Mouse (Mus musculus) limb, embryonic 13.5 days (tissue): ENCODE data around the gene Spaca4. TPM values are rescaled to one million over a fixed set of nuclear protein-coding genes. Genes with fewer than 3 reads are reported as not detected.

Source experiments
- ATAC-seq: fragments of 200-750 bp; cut with Nextera tagmentation; 2 replicates; pipeline ENCODE4 v1.8.0; 2017; ENCODE audit warnings: low read depth, moderate number of reproducible peaks, moderate TSS enrichment; ENCODE audit not compliant: low FRiP score
- H3K27ac ChIP-seq: fragments of 300-500 bp; sonication (generic); 2 replicates; pipeline ENCODE4 v1.5.1; 2015; ENCODE audit warnings: inconsistent platforms, mild to moderate bottlenecking, moderate library complexity
- H3K27me3 ChIP-seq: fragments of 300-500 bp; sonication (generic); 2 replicates; pipeline ENCODE4 v1.6.1; 2015; ENCODE audit warnings: mild to moderate bottlenecking, inconsistent platforms
- H3K36me3 ChIP-seq: fragments of 300-500 bp; sonication (generic); 2 replicates; pipeline ENCODE4 v1.6.1; 2015; ENCODE audit warnings: inconsistent platforms, mild to moderate bottlenecking, moderate library complexity
- H3K4me1 ChIP-seq: fragments of 300-500 bp; sonication (generic); 2 replicates; pipeline ENCODE4 v1.6.1; 2015; ENCODE audit warnings: inconsistent platforms
- H3K4me2 ChIP-seq: fragments of 300-500 bp; sonication (generic); replicated peaks from 2 replicates; pipeline ENCODE4 v1.6.1; 2015; ENCODE audit warnings: inconsistent platforms, mild to moderate bottlenecking, moderate library complexity
- H3K4me3 ChIP-seq: fragments of 300-500 bp; sonication (generic); 2 replicates; pipeline ENCODE4 v1.5.1; 2015; ENCODE audit warnings: moderate library complexity, mild to moderate bottlenecking, inconsistent platforms
- H3K9ac ChIP-seq: fragments of 300-500 bp; sonication (generic); 2 replicates; pipeline ENCODE4 v1.6.1; 2015; ENCODE audit warnings: mild to moderate bottlenecking, inconsistent platforms
- H3K9me3 ChIP-seq: fragments of 300-500 bp; sonication (generic); 2 replicates; pipeline ENCODE4 v1.6.1; 2016; ENCODE audit warnings: inconsistent platforms
- WGBS: fragments of 180-500 bp; shearing (Covaris S2); methylation state at CpG from one replicate; pipeline ENCODE4 v1.1.7; 2015; 5-methylcytosine and 5-hydroxymethylcytosine counted together
- polyA plus RNA-seq: library from polyadenylated mRNA; unstranded; fragments of >200 nt; fragmentation: Nextera tagmentation; extraction: Ambion mirVana; gene quantifications from 2 replicates; pipeline ENCODE4 v1.2.1, GENCODE M21; 2015

Gene Spaca4
- polyA plus RNA-seq, 1 experiment from 2014 or later, result not detected

GRCm38 (mm10) chr7:45747450-45747849 lies 21.8 kb upstream of the Spaca4 start:
- no peaks in the 10 kb centered on the region for H3K27me3 ChIP-seq
- no peak overlapping the region for H3K4me3 ChIP-seq
- 87% methylated on average over 5 of the region's 5 CpGs for WGBS
- H3K9ac ChIP-seq, result no peak overlapping the region
- H3K4me1 ChIP-seq, result peaks cover 9% of the 10 kb centered on the region
- H3K4me2 ChIP-seq, result no peak overlapping the region
- peaks cover 6% of the 10 kb centered on the region; the same call in 1 of the 2 replicates for H3K9me3 ChIP-seq
- H3K27ac ChIP-seq, result no peak overlapping the region
- H3K36me3 ChIP-seq, result no peaks in the 10 kb centered on the region
- no peak for ATAC-seq

- H3K4me3 ChIP-seq, result no peak overlapping the region
- H3K9me3 ChIP-seq, result peaks cover 6% of the 10 kb centered on the region; the same call in 1 of the 2 replicates
- no peaks in the 10 kb centered on the region for H3K27me3 ChIP-seq
- no peak overlapping the region for H3K4me2 ChIP-seq
- no peak overlapping the region for H3K9ac ChIP-seq
- peaks cover 9% of the 10 kb centered on the region for H3K4me1 ChIP-seq
- ATAC-seq, result no peak
- whole genome bisulfite sequencing, result 66% methylated on average over 6 of the region's 6 CpGs
- no peak overlapping the region for H3K27ac ChIP-seq
- no peaks in the 10 kb centered on the region for H3K36me3 ChIP-seq
Measured at GRCm38 (mm10) chr7:45746518-45746917, 20.9 kb upstream of the Spaca4 start.

DNA sequence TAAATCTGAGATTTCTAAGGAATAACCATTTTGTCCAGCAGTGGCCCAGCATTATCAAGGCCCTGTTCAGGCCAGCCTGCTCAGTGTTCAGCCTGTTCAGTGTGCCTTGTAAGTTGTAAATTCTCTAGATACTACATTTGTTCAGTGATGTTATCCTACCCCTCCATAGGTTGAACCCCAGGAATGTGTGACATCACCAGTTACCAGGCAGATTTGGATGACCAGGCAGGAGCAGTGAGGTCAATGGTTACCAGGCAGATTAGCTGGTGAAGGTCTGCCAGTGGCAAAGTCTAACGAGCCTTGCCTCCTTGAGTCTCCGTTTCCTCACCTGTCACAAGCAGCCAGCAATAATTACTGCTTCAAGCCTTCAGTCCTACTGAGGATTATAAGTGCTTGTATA lies 18.8 kb upstream of the Spaca4 start:
- no peak overlapping the region for H3K9ac ChIP-seq
- 16% methylated on average over 2 of the region's 2 CpGs for WGBS
- H3K36me3 ChIP-seq, result no peaks in the 10 kb centered on the region
- no peak for ATAC-seq
- no peak overlapping the region for H3K4me3 ChIP-seq
- no peak overlapping the region for H3K27ac ChIP-seq
- H3K9me3 ChIP-seq, result peaks cover 6% of the 10 kb centered on the region; the same call in 1 of the 2 replicates
- H3K4me1 ChIP-seq, result peaks cover 4% of the 10 kb centered on the region
- no peaks in the 10 kb centered on the region for H3K27me3 ChIP-seq
- no peak overlapping the region for H3K4me2 ChIP-seq

GRCm38 (mm10) chr7:45742338-45742737 lies 16.7 kb upstream of the Spaca4 start:
- Histone ChIP-seq H3K36me3 (no peaks in the 10 kb centered on the region), H3K4me1 (no peaks in the 10 kb centered on the region), H3K4me3 (peak overlapping the region; percentile 40), H3K27me3 (no peaks in the 10 kb centered on the region), H3K4me2 (peak overlapping the region; percentile 58), H3K9ac (peak overlapping the region; percentile 43), H3K9me3 (peaks cover 6% of the 10 kb centered on the region; the same call in 1 of the 2 replicates), H3K27ac (no peak overlapping the region)
- WGBS, result 37% methylated on average over 19 of the region's 19 CpGs
- no peak for ATAC-seq

DNA sequence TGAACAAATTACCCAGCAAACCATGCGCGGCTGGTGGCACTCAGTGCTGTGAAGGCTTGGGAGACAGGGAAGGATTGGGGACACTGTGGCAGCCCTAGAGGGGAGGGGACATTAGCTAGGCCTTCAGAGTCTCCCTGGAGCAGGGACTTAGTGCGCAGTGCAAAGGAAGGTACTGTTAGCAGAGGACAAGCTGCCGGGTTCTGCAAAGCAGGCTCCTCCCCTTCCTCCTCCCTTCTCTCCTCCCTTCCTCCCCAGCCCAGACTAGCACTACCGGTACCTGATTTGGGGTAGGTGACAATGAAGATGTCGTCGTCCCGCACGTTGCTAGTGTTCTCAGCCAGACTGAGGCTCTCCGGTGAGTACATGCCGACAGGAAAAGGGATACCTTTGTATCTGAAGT lies 16.2 kb upstream of the Spaca4 start:
- no peaks in the 10 kb centered on the region for H3K4me1 ChIP-seq
- peak overlapping the region; percentile 58 for H3K4me2 ChIP-seq
- H3K27me3 ChIP-seq, result no peaks in the 10 kb centered on the region
- ATAC-seq, result 0 out of 2 replicates have a peak, but pooled peaks have one; percentile 35
- peak overlapping the region; percentile 43 for H3K9ac ChIP-seq
- H3K9me3 ChIP-seq, result peaks cover 3% of the 10 kb centered on the region; the same call in 1 of the 2 replicates
- no peaks in the 10 kb centered on the region for H3K36me3 ChIP-seq
- peak overlapping the region; percentile 40 for H3K4me3 ChIP-seq
- 29% methylated on average over 11 of the region's 11 CpGs for WGBS
- H3K27ac ChIP-seq, result no peak overlapping the region

DNA sequence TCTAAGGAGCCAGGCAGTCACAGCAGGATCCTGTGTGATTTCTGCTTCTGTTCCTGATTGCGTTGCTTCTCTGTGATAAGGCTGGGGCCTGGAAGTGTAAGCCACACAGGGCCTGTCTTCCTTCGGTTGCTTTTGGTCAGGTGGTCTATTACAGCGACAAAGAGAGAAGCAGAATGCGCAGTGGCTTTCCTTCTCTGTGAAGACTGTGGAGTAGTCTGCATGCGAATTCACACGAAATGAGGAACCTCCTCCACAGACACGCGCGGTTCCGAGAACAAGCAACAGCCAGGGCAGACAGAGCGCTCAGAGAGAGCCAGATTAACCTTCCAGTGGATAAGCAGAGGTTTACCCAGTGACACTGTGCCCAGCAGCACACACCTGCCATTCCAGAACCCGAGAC lies 15.7 kb upstream of the Spaca4 start:
- WGBS, result 86% methylated on average over 12 of the region's 12 CpGs
- H3K27ac ChIP-seq, result no peak overlapping the region
- ATAC-seq, result no peak
- H3K4me2 ChIP-seq, result peak overlapping the region; percentile 58
- no peaks in the 10 kb centered on the region for H3K36me3 ChIP-seq
- H3K4me3 ChIP-seq, result peak overlapping the region; percentile 40; the same call in 1 of the 2 replicates
- H3K9ac ChIP-seq, result peak overlapping the region; percentile 43
- no peaks in the 10 kb centered on the region for H3K4me1 ChIP-seq
- H3K27me3 ChIP-seq, result no peaks in the 10 kb centered on the region
- H3K9me3 ChIP-seq, result no peaks in the 10 kb centered on the region

GRCm38 (mm10) chr7:45739820-45740219 lies 14.2 kb upstream of the Spaca4 start:
- ATAC-seq, result no peak
- H3K9me3 ChIP-seq, result no peaks in the 10 kb centered on the region
- H3K9ac ChIP-seq, result no peak overlapping the region
- no peak overlapping the region for H3K4me2 ChIP-seq
- no peaks in the 10 kb centered on the region for H3K4me1 ChIP-seq
- no peaks in the 10 kb centered on the region for H3K27me3 ChIP-seq
- H3K36me3 ChIP-seq, result no peaks in the 10 kb centered on the region
- WGBS, result 67% methylated on average over 10 of the region's 10 CpGs
- no peak overlapping the region for H3K4me3 ChIP-seq
- no peak overlapping the region for H3K27ac ChIP-seq

DNA sequence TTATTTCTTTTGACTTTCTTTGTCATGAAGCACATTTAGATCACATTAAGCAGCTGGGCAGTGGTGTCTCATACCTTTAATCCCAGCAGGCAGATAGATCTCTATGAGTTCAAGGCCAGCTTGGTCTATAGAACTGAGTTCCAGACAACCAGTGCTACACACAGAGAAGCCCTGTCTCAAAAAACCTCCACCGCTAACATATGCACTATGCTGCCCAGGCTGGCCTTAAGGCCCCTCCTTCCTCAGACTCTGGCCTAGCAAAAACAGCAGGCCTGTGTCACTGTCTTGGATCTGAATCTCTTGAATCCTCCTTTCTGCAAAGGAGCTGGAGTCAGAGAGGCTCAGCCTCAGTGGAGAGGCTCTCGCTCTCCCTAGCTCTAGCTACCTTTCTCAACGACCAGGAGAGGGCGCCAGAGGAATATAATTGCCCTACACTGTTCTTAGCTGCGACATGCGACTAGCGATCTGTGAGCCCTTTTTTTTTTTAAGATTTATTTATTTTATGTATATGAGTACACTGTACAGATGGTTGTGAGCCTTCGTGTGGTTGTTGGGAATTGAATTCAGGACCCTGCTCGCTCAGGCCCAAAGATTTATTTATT lies 13.7 kb upstream of the Spaca4 start:
- no peaks in the 10 kb centered on the region for H3K4me1 ChIP-seq
- H3K9ac ChIP-seq, result no peak overlapping the region
- H3K27me3 ChIP-seq, result no peaks in the 10 kb centered on the region
- 7% methylated on average over 9 of the region's 9 CpGs for WGBS
- no peaks in the 10 kb centered on the region for H3K36me3 ChIP-seq
- H3K4me2 ChIP-seq, result no peak overlapping the region
- H3K9me3 ChIP-seq, result no peaks in the 10 kb centered on the region
- H3K27ac ChIP-seq, result no peak overlapping the region
- ATAC-seq, result peak; percentile 83; the same call in 1 of the 2 replicates
- no peak overlapping the region for H3K4me3 ChIP-seq

DNA sequence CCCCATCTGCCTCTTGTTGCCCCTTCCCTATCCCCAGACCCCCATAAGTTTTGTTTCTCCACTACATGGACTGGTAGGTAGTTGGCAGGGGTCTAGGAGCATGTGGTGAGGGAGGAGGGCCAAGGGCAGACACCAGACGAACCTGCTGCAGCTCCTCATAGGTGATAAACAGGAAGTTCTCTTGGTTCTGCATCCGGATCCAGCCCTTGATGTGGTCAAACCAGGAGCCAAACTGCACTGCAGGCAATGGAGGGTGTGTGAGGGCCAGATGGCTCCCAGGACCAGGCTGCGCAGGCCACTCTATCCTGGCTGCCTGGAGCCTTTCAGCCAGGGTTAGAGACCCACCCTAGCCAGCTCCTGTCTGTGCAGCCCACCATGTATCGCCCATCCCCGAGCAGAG lies 7.9 kb upstream of the Spaca4 start:
- no peak overlapping the region for H3K4me2 ChIP-seq
- H3K27ac ChIP-seq, result no peak overlapping the region
- H3K4me1 ChIP-seq, result peaks cover 11% of the 10 kb centered on the region
- peaks cover 9% of the 10 kb centered on the region for H3K36me3 ChIP-seq
- H3K9ac ChIP-seq, result no peak overlapping the region
- WGBS, result 75% methylated on average over 5 of the region's 5 CpGs
- H3K9me3 ChIP-seq, result no peaks in the 10 kb centered on the region
- ATAC-seq, result no peak
- H3K4me3 ChIP-seq, result no peak overlapping the region
- H3K27me3 ChIP-seq, result no peaks in the 10 kb centered on the region

- H3K9ac ChIP-seq, result no peak overlapping the region
- H3K27ac ChIP-seq, result peak overlapping the region; percentile 33; the same call in 1 of the 2 replicates
- H3K27me3 ChIP-seq, result no peaks in the 10 kb centered on the region
- peaks cover 11% of the 10 kb centered on the region for H3K4me1 ChIP-seq
- no peak overlapping the region for H3K4me3 ChIP-seq
- peak; percentile 54; the same call in 1 of the 2 replicates for ATAC-seq
- H3K9me3 ChIP-seq, result no peaks in the 10 kb centered on the region
- peaks cover 31% of the 10 kb centered on the region for H3K36me3 ChIP-seq
- 14% methylated on average over 16 of the region's 16 CpGs for WGBS
- no peak overlapping the region for H3K4me2 ChIP-seq
Measured at GRCm38 (mm10) chr7:45730727-45731431, 5.3 kb upstream of the Spaca4 start.

- peaks cover 11% of the 10 kb centered on the region for H3K4me1 ChIP-seq
- no peaks in the 10 kb centered on the region for H3K9me3 ChIP-seq
- no peak overlapping the region for H3K9ac ChIP-seq
- H3K4me2 ChIP-seq, result no peak overlapping the region
- no peaks in the 10 kb centered on the region for H3K27me3 ChIP-seq
- 83% methylated on average over 3 of the region's 3 CpGs for WGBS
- H3K27ac ChIP-seq, result no peak overlapping the region
- H3K36me3 ChIP-seq, result peaks cover 64% of the 10 kb centered on the region
- ATAC-seq, result no peak
- no peak overlapping the region for H3K4me3 ChIP-seq
Measured at GRCm38 (mm10) chr7:45727625-45728024, 2.0 kb upstream of the Spaca4 start.

- Histone ChIP-seq H3K4me2 (no peak overlapping the region), H3K36me3 (peaks cover 76% of the 10 kb centered on the region), H3K27me3 (no peaks in the 10 kb centered on the region), H3K27ac (no peak overlapping the region), H3K4me1 (peaks cover 11% of the 10 kb centered on the region), H3K4me3 (no peak overlapping the region), H3K9me3 (no peaks in the 10 kb centered on the region), H3K9ac (no peak overlapping the region)
- no peak for ATAC-seq
- WGBS, result 89% methylated on average over 10 of the region's 10 CpGs
Measured at GRCm38 (mm10) chr7:45726419-45726818, 806 bp upstream of the Spaca4 start.
